Mouse (Mus musculus) frontal cortex, postnatal 36 days (tissue): ENCODE results near the gene Acss2.

Source experiments
- DNase-seq, 2 experiments: peaks; one replicate each; pipeline ENCODE4 v3.0.0; 2022; ENCODE audit warnings: low spot score in 2 of 2

The Acss2 gene

GRCm38 (mm10) chr2:155517455-155518423 lies at the start of gene Acss2, which contains the start of gene Ggt7:
Gene Acss2, plus strand, starts transcription at chr2:155517948.
Gene Ggt7, minus strand, starts transcription at chr2:155518237.
- peak; percentile 97 to 98 for DNase-seq

- peak; percentile 43 to 48 for DNase-seq
These were observed 44.8 kb upstream of the Acss2 start for GRCm38 (mm10) chr2:155472671-155473569.

- peak; percentile 46 to 49 for DNase-seq
These were observed 44.1 kb upstream of the Acss2 start, which contains the start of gene Ncoa6 for GRCm38 (mm10) chr2:155473570-155474088. Gene Ncoa6, minus strand, starts transcription at chr2:155473894.

GRCm38 (mm10) chr2:155482021-155482420 lies 35.7 kb upstream of the Acss2 start:
- DNase-seq: peak; percentile 46 to 54

- DNase-seq: no peak
These were observed 26.8 kb upstream of the Acss2 start for GRCm38 (mm10) chr2:155490998-155491397.

GRCm38 (mm10) chr2:155502596-155502995 lies 15.2 kb upstream of the Acss2 start:
- peak in 1 of 2 experiments; percentile 42 for DNase-seq

GRCm38 (mm10) chr2:155504440-155505355 lies 13.1 kb upstream of the Acss2 start:
- DNase-seq: peak in 1 of 2 experiments; percentile 28

- no peak for DNase-seq
These were observed 11.9 kb upstream of the Acss2 start for GRCm38 (mm10) chr2:155505811-155506210.

- peak in 1 of 2 experiments; percentile 70 for DNase-seq
These were observed 9.9 kb upstream of the Acss2 start for GRCm38 (mm10) chr2:155507721-155508470.

- DNase-seq: peak in 1 of 2 experiments; percentile 42
These were observed 5.3 kb upstream of the Acss2 start for GRCm38 (mm10) chr2:155512479-155512878.

GRCm38 (mm10) chr2:155513543-155513942 lies 4.2 kb upstream of the Acss2 start:
- peak in 1 of 2 experiments; percentile 65 for DNase-seq

GRCm38 (mm10) chr2:155514666-155515065 lies 3.1 kb upstream of the Acss2 start:
- peak; percentile 87 to 89 for DNase-seq

- peak; percentile 63 to 81 for DNase-seq
These were observed 1.8 kb upstream of the Acss2 start for GRCm38 (mm10) chr2:155515941-155516340.

- no peak for DNase-seq
These were observed 953 bp downstream of the Acss2 start for GRCm38 (mm10) chr2:155518531-155519270.

GRCm38 (mm10) chr2:155523706-155524105 lies 6.0 kb downstream of the Acss2 start:
- no peak for DNase-seq

- no peak for DNase-seq
These were observed 6.6 kb downstream of the Acss2 start for GRCm38 (mm10) chr2:155524378-155524777.

- no peak for DNase-seq
These were observed 9.6 kb downstream of the Acss2 start for GRCm38 (mm10) chr2:155527367-155527766.

GRCm38 (mm10) chr2:155536292-155536691 lies 18.5 kb downstream of the Acss2 start:
- DNase-seq: no peak
